In genomic region chrX:151343761-151344500, GRCm38 (mm10) we compare ENCODE assay signal across 8 mouse cellular contexts. TPM values are rescaled to one million over a fixed set of nuclear protein-coding genes. Genes with fewer than 3 reads are reported as not detected.
DNase-seq lines count a peak whose midpoint lies in the region; ATAC-seq and TF ChIP-seq lines count a peak whose summit lies in the region.

Fam120c (plus strand) TSS chrX:151344175.

- peak within 1 kb of the TSS; percentile 95 for H3K9ac ChIP-seq in MEL (ENCODE audit: control insufficient read depth, low read depth, low read length, poor library complexity, severe bottlenecking)
- peak within 1 kb of the TSS; percentile 63 for H3K9ac ChIP-seq in forebrain, embryonic 16.5 days (replicated peaks; ENCODE audit: low read depth, low read length)
- peak within 1 kb of the TSS; percentile 62 for H3K9ac ChIP-seq in neural tube, embryonic 15.5 days (replicated peaks)

- H3K4me1 ChIP-seq in MEL (ENCODE audit: control insufficient read depth in 1 of 2, insufficient read depth in 2 of 2, low read length in 2 of 2), result peaks cover 2 to 16% of the 10 kb centered on the region in 2 experiments
- H3K4me1 ChIP-seq in forebrain, embryonic 16.5 days (replicated peaks; ENCODE audit: control insufficient read depth, insufficient read depth, low read length), result peaks cover 16% of the 10 kb centered on the region
- H3K4me1 ChIP-seq in neural tube, embryonic 15.5 days, result peaks cover 14% of the 10 kb centered on the region

- TF ChIP-seq RAD21 in MEL (IDR thresholded peaks at IDR 0.05; ENCODE audit: low read depth, low read length), result no peak

- intact Hi-C loops in heart, postnatal 36 days (cut with DNase I), result loop anchor here (10.0 kb wide), 2 partner anchors 209 to 759 kb away; partner anchors contain the start of genes Apex2 and Pfkfb1

- H3K36me3 ChIP-seq in MEL (ENCODE audit: control insufficient read depth in 1 of 2, insufficient read depth in 2 of 2, low read length in 2 of 2), result peaks cover 7 to 31% of the 10 kb centered on the region in 2 experiments; a peak in 3 of 4 replicates
- H3K36me3 ChIP-seq in forebrain, embryonic 16.5 days (ENCODE audit: control insufficient read depth, insufficient read depth), result no peaks in the 10 kb centered on the region
- H3K36me3 ChIP-seq in neural tube, embryonic 15.5 days, result no peaks in the 10 kb centered on the region

- peak; percentile 93 for ATAC-seq in forebrain, embryonic 16.5 days
- peak; percentile 94 for ATAC-seq in neural tube, embryonic 15.5 days (ENCODE audit: low FRiP score)

- peak within 1 kb of the TSS; percentile 98 for H3K27ac ChIP-seq in MEL (ENCODE audit: control insufficient read depth, low read depth, low read length)
- peak within 1 kb of the TSS; percentile 92 for H3K27ac ChIP-seq in forebrain, embryonic 16.5 days (ENCODE audit: low read length)
- H3K27ac ChIP-seq in neural tube, embryonic 15.5 days (replicated peaks), result peak within 1 kb of the TSS; percentile 92

- peak; percentile 95 for DNase-seq in MEL (ENCODE audit: low read depth, low spot score)
- DNase-seq in cerebellum, adult 18-20 months, result peak; percentile 85 to 87
- DNase-seq in heart, postnatal 36 days, result peak; percentile 83 to 84
- DNase-seq in layer of hippocampus, adult 18-20 months (ENCODE audit: low spot score in 2 of 2), result peak; percentile 82
- peak; percentile 81 to 86 for DNase-seq in lung, adult 18-20 months
- peak; percentile 89 for DNase-seq in testis, postnatal 10 days (ENCODE audit: low spot score)

- 16% methylated on average over 44 of the region's 56 CpGs for WGBS in forebrain, embryonic 16.5 days
- whole genome bisulfite sequencing in neural tube, embryonic 15.5 days, result 17% methylated on average over 41 of the region's 56 CpGs

- TF ChIP-seq POLR2A in MEL (IDR thresholded peaks at IDR 0.05; ENCODE audit: control insufficient read depth in 1 of 2, insufficient read depth in 1 of 2, low read depth in 1 of 2, low read length in 2 of 2, poor library complexity in 1 of 2), result peak; percentile 77 to 79

- peak within 1 kb of the TSS; percentile 91 to 92 for H3K4me3 ChIP-seq in MEL (ENCODE audit: control insufficient read depth in 1 of 2, insufficient read depth in 1 of 2, low read depth in 2 of 2, low read length in 2 of 2)
- peak within 1 kb of the TSS; percentile 61 for H3K4me3 ChIP-seq in forebrain, embryonic 16.5 days (replicated peaks; ENCODE audit: low read length)
- H3K4me3 ChIP-seq in neural tube, embryonic 15.5 days (replicated peaks), result peak within 1 kb of the TSS; percentile 65

- no peaks in the 10 kb centered on the region for H3K27me3 ChIP-seq in MEL (ENCODE audit: control insufficient read depth in 1 of 2, insufficient read depth in 2 of 2, low read length in 2 of 2)
- no peaks in the 10 kb centered on the region for H3K27me3 ChIP-seq in forebrain, embryonic 16.5 days (replicated peaks; ENCODE audit: control insufficient read depth, insufficient read depth, low read length)
- H3K27me3 ChIP-seq in neural tube, embryonic 15.5 days (replicated peaks), result peaks cover 12% of the 10 kb centered on the region

- H3K4me2 ChIP-seq in forebrain, embryonic 16.5 days (ENCODE audit: low read length), result peak within 1 kb of the TSS; percentile 61
- peak within 1 kb of the TSS; percentile 61 for H3K4me2 ChIP-seq in neural tube, embryonic 15.5 days

- peaks cover 42% of the 10 kb centered on the region for H3K79me2 ChIP-seq in MEL (ENCODE audit: control insufficient read depth, insufficient read depth, low read length, poor library complexity)

- no peak for TF ChIP-seq CTCF in MEL (IDR thresholded peaks at IDR 0.05 in 2 of 3, conservative IDR thresholded peaks at IDR 0.05 in 1 of 3; ENCODE audit: control insufficient read depth in 1 of 3, insufficient read depth in 1 of 3, low read depth in 2 of 3, low read length in 3 of 3, poor library complexity in 1 of 3, severe bottlenecking in 1 of 3)

- 0 out of 4 replicates have a peak, but pooled peaks of 1 of the 2 experiments have one; percentile 19 for TF ChIP-seq EP300 in MEL (IDR thresholded peaks at IDR 0.05; ENCODE audit: low read depth in 1 of 2, low read length in 2 of 2)

- H3K9me3 ChIP-seq in MEL (replicated peaks; ENCODE audit: insufficient read depth, low read length), result no peaks in the 10 kb centered on the region
- H3K9me3 ChIP-seq in forebrain, embryonic 16.5 days (ENCODE audit: control insufficient read depth, low read length), result no peaks in the 10 kb centered on the region
- H3K9me3 ChIP-seq in neural tube, embryonic 15.5 days (replicated peaks), result no peaks in the 10 kb centered on the region

TF ChIP-seq in MEL, 35 proteins besides CTCF, POLR2A, EP300 and RAD21:
- TF ChIP-seq TBP (IDR thresholded peaks at IDR 0.05; ENCODE audit: low read depth, low read length), result peak; percentile 83
- 0 out of 2 replicates have a peak, but pooled peaks have one; percentile 41 for TF ChIP-seq ETS1 (IDR thresholded peaks at IDR 0.05; ENCODE audit: low read depth, low read length)
- no peak for TF ChIP-seq ZNF384 (IDR thresholded peaks at IDR 0.05; ENCODE audit: low read depth, low read length)
- TF ChIP-seq ZMIZ1 (IDR thresholded peaks at IDR 0.05; ENCODE audit: low read depth, low read length), result 0 out of 2 replicates have a peak, but pooled peaks have one; percentile 30
- TF ChIP-seq MXI1 (IDR thresholded peaks at IDR 0.05; ENCODE audit: low read depth, low read length), result no peak; the same call in none of the 2 replicates
- TF ChIP-seq ZC3H11A (IDR thresholded peaks at IDR 0.05; ENCODE audit: low read depth, low read length), result no peak
- TF ChIP-seq USF1 (IDR thresholded peaks at IDR 0.05; ENCODE audit: low read depth, low read length), result no peak
- TF ChIP-seq NELFE (IDR thresholded peaks at IDR 0.05; ENCODE audit: low read depth, low read length), result peak; percentile 85
- TF ChIP-seq MYC (IDR thresholded peaks at IDR 0.05; ENCODE audit: low read depth, low read length), result peak; percentile 58; the same call in 1 of the 2 replicates
- TF ChIP-seq JUND (IDR thresholded peaks at IDR 0.05; ENCODE audit: low read depth, low read length), result no peak
- peak; percentile 100 for TF ChIP-seq HCFC1 (IDR thresholded peaks at IDR 0.05; ENCODE audit: low read depth, low read length)
- TF ChIP-seq SMC3 (IDR thresholded peaks at IDR 0.05; ENCODE audit: low read depth, low read length), result no peak
- no peak for TF ChIP-seq MYB (IDR thresholded peaks at IDR 0.05; ENCODE audit: low read depth, low read length)
- peak; percentile 3; the same call in 1 of the 2 replicates for TF ChIP-seq GATA1 (IDR thresholded peaks at IDR 0.05; ENCODE audit: low read depth, low read length)
- no peak for TF ChIP-seq USF2 (IDR thresholded peaks at IDR 0.05; ENCODE audit: borderline replicate concordance in 1 of 2, insufficient read depth in 1 of 2, low read depth in 1 of 2, low read length in 2 of 2)
- TF ChIP-seq MAX (IDR thresholded peaks at IDR 0.05; ENCODE audit: low read length), result no peak
- no peak for TF ChIP-seq MEF2A (IDR thresholded peaks at IDR 0.05; ENCODE audit: extremely low read depth, insufficient replicate concordance, low read depth, low read length, poor library complexity, severe bottlenecking)
- TF ChIP-seq CHD2 (IDR thresholded peaks at IDR 0.05; ENCODE audit: low read length), result peak; percentile 88
- peak; percentile 71; the same call in 1 of the 2 replicates for TF ChIP-seq SIN3A (IDR thresholded peaks at IDR 0.05; ENCODE audit: low read length)
- no peak for TF ChIP-seq ZKSCAN1 (IDR thresholded peaks at IDR 0.05; ENCODE audit: low read depth, low read length)
- no peak for TF ChIP-seq MAFK (IDR thresholded peaks at IDR 0.05; ENCODE audit: borderline replicate concordance, low read depth, low read length)
- TF ChIP-seq TCF12 (IDR thresholded peaks at IDR 0.05; ENCODE audit: low read depth, low read length), result peak; percentile 51
- no peak for TF ChIP-seq CHD1 (IDR thresholded peaks at IDR 0.05; ENCODE audit: low read depth, low read length)
- peak; percentile 81; the same call in 1 of the 2 replicates for TF ChIP-seq POLR2AphosphoS2 (IDR thresholded peaks at IDR 0.05; ENCODE audit: low read length)
- no peak; the same call in 1 of the 2 replicates for TF ChIP-seq POLR2AphosphoS5 (IDR thresholded peaks at IDR 0.05; ENCODE audit: borderline replicate concordance, low read depth, low read length)
- no peak for TF ChIP-seq E2F4 (IDR thresholded peaks at IDR 0.05; ENCODE audit: borderline replicate concordance, low read depth, low read length)
- no peak for TF ChIP-seq UBTF (IDR thresholded peaks at IDR 0.05; ENCODE audit: borderline replicate concordance, insufficient read depth, low read depth, low read length)
- TF ChIP-seq NRF1 (IDR thresholded peaks at IDR 0.05; ENCODE audit: insufficient read depth, low read depth, low read length, poor library complexity, severe bottlenecking), result peak; percentile 83
- TF ChIP-seq MAZ (IDR thresholded peaks at IDR 0.05; ENCODE audit: low read depth, low read length), result peak; percentile 90
- no peak for TF ChIP-seq TAL1 (IDR thresholded peaks at IDR 0.05; ENCODE audit: low read length)
- TF ChIP-seq BHLHE40 (IDR thresholded peaks at IDR 0.05; ENCODE audit: borderline replicate concordance, low read depth, low read length), result 0 out of 2 replicates have a peak, but pooled peaks have one; percentile 27
- TF ChIP-seq RCOR1 (IDR thresholded peaks at IDR 0.05; ENCODE audit: low read depth, low read length), result no peak
- TF ChIP-seq KAT2A (conservative IDR thresholded peaks at IDR 0.05; ENCODE audit: low read depth, low read length), result peak; percentile 87
- peak; percentile 64 for TF ChIP-seq ELF1 (IDR thresholded peaks at IDR 0.05; ENCODE audit: low read depth, low read length)
- TF ChIP-seq GABPA (IDR thresholded peaks at IDR 0.05; ENCODE audit: low read depth, low read length), result no peak

RNA-seq across cellular contexts. Expression of gene Fam120c, which starts in this region (rescaled TPM):
- total RNA-seq in MEL (2012; rRNA removed), result 7.6 TPM in 2 replicates
- 10 to 100 TPM; 12.5 to 35.3 TPM for polyA plus RNA-seq in MEL (2012; ENCODE audit: insufficient read depth in 1 of 2, insufficient read length in 2 of 2, low read depth in 1 of 2, low replicate concordance in 2 of 2, missing spikeins in 1 of 2)
- 8.6 and 9.0 TPM in 2 replicates for polyA plus RNA-seq in forebrain, embryonic 16.5 days (2015; fragmentation: Nextera tagmentation; extraction: Ambion mirVana)
- total RNA-seq in heart, postnatal 36 days (2021), result 10 to 100 TPM; 12.4 to 14.3 TPM
- total RNA-seq in layer of hippocampus, adult 18-20 months (2021), result 10 to 100 TPM; 48.0 to 50.4 TPM
- polyA plus RNA-seq in neural tube, embryonic 15.5 days (2015; fragmentation: Nextera tagmentation; extraction: Ambion mirVana), result 7.0 and 7.7 TPM in 2 replicates

Comparison
In these comparisons a context has a peak if more than half of its experiments do, and no peak if none do; other contexts are left out.
1. Peak in every context shown above with its lines: DNase-seq, ATAC-seq, H3K4me3 ChIP-seq and H3K27ac ChIP-seq.